Mouse (Mus musculus): ENCODE results near the gene Anks1b. TPM values are rescaled to one million over a fixed set of nuclear protein-coding genes. Genes with fewer than 3 reads are reported as not detected.

Gene Anks1b
- polyA plus RNA-seq, 1 experiment: 0.03 TPM

GRCm38 (mm10) chr10:90220470-90220869 lies 347.2 kb downstream of the Anks1b start:
- H3K27ac ChIP-seq (ENCODE audit: insufficient read depth, low read depth, low read length): no peak overlapping the region
- H3K36me3 ChIP-seq (ENCODE audit: control insufficient read depth, insufficient read depth, low read length): no peaks in the 10 kb centered on the region
- no peak overlapping the region for H3K4me3 ChIP-seq (ENCODE audit: low read depth, low read length)
- H3K27me3 ChIP-seq (ENCODE audit: control insufficient read depth, insufficient read depth, low read length): no peaks in the 10 kb centered on the region
- 71% methylated on average over 3 of the region's 3 CpGs for WGBS
- no peaks in the 10 kb centered on the region for H3K4me1 ChIP-seq (ENCODE audit: control insufficient read depth, insufficient read depth, insufficient read length, low read length)
- TF ChIP-seq CTCF (IDR thresholded peaks at IDR 0.05; ENCODE audit: extremely low read depth, insufficient read length, insufficient replicate concordance, low read depth, low read length): no peak
- no peak for TF ChIP-seq POLR2A (IDR thresholded peaks at IDR 0.05; ENCODE audit: low read depth, low read length)

DNA sequence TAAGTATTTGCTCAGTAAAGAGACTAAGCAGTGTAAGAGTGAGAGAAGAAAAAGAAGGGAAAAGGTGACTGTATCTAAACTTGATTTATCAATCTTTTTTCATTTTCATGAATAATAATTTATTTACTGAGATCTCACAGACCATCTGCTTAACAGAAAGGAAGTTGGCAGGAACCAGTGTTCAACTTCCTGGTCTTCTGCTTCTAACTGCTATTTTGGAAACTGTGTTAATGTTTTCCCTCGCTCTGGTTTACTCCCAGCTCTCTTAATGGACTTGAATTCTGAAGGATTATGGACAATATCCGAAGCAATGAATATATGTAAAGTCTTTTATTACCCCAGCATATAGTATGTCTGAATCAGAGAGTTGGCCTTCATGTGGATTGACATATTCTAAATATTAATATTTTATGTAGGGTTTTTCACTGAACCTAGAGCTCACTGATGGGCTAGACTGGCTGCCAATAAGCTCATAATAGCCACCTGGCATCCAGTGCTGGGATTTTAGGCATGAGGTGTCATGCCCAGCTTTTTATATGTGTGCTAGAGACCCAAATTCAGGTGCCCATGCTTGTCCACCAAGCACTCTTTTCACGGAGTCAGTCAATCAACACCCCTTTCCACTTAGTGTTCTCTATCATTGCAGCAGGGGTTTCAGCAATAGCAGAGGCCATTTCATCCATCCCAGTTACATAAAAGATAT lies 349.6 kb downstream of the Anks1b start:
- Histone ChIP-seq H3K4me1 (ENCODE audit: control insufficient read depth, insufficient read depth, insufficient read length, low read length) (no peaks in the 10 kb centered on the region), H3K27ac (ENCODE audit: insufficient read depth, low read depth, low read length) (no peak overlapping the region), H3K36me3 (ENCODE audit: control insufficient read depth, insufficient read depth, low read length) (no peaks in the 10 kb centered on the region), H3K4me3 (ENCODE audit: low read depth, low read length) (no peak overlapping the region), H3K27me3 (ENCODE audit: control insufficient read depth, insufficient read depth, low read length) (no peaks in the 10 kb centered on the region)
- no peak for TF ChIP-seq CTCF (IDR thresholded peaks at IDR 0.05; ENCODE audit: extremely low read depth, insufficient read length, insufficient replicate concordance, low read depth, low read length)
- no peak for TF ChIP-seq POLR2A (IDR thresholded peaks at IDR 0.05; ENCODE audit: low read depth, low read length)
- 72% methylated on average over 3 of the region's 3 CpGs for WGBS

DNA sequence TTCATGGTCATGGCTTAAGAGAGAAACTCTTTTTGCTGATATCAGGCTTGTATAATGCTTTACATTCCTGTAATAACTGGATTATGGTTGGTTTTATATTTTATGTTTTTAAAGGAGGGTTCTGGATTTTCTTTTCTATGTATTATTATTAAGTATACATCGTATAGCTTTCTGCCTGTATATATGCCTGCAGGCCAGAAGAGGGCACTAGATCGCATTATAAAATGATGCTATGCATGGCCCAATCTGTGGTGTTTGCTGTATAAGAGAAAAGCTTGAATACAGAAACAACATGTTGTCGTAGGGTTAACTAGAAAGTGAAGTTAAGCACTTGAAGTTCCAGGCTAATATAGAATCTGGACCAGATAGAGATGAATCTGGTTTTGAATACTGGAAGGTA lies 362.0 kb downstream of the Anks1b start:
- Histone ChIP-seq H3K4me3 (ENCODE audit: low read depth, low read length) (no peak overlapping the region), H3K4me1 (ENCODE audit: control insufficient read depth, insufficient read depth, insufficient read length, low read length) (no peaks in the 10 kb centered on the region), H3K27me3 (ENCODE audit: control insufficient read depth, insufficient read depth, low read length) (no peaks in the 10 kb centered on the region), H3K36me3 (ENCODE audit: control insufficient read depth, insufficient read depth, low read length) (no peaks in the 10 kb centered on the region), H3K27ac (ENCODE audit: insufficient read depth, low read depth, low read length) (no peak overlapping the region)
- TF ChIP-seq CTCF (IDR thresholded peaks at IDR 0.05; ENCODE audit: extremely low read depth, insufficient read length, insufficient replicate concordance, low read depth, low read length) (no peak), POLR2A (IDR thresholded peaks at IDR 0.05; ENCODE audit: low read depth, low read length) (no peak)
- 86% methylated on average over 3 of the region's 3 CpGs for WGBS

GRCm38 (mm10) chr10:90237290-90237689 lies 364.0 kb downstream of the Anks1b start:
- no peaks in the 10 kb centered on the region for H3K4me1 ChIP-seq (ENCODE audit: control insufficient read depth, insufficient read depth, insufficient read length, low read length)
- no peak overlapping the region for H3K4me3 ChIP-seq (ENCODE audit: low read depth, low read length)
- TF ChIP-seq CTCF (IDR thresholded peaks at IDR 0.05; ENCODE audit: extremely low read depth, insufficient read length, insufficient replicate concordance, low read depth, low read length): no peak
- TF ChIP-seq POLR2A (IDR thresholded peaks at IDR 0.05; ENCODE audit: low read depth, low read length): no peak
- no peaks in the 10 kb centered on the region for H3K36me3 ChIP-seq (ENCODE audit: control insufficient read depth, insufficient read depth, low read length)
- 37% methylated on average over 3 of the region's 3 CpGs for WGBS
- no peak overlapping the region for H3K27ac ChIP-seq (ENCODE audit: insufficient read depth, low read depth, low read length)
- H3K27me3 ChIP-seq (ENCODE audit: control insufficient read depth, insufficient read depth, low read length): no peaks in the 10 kb centered on the region

DNA sequence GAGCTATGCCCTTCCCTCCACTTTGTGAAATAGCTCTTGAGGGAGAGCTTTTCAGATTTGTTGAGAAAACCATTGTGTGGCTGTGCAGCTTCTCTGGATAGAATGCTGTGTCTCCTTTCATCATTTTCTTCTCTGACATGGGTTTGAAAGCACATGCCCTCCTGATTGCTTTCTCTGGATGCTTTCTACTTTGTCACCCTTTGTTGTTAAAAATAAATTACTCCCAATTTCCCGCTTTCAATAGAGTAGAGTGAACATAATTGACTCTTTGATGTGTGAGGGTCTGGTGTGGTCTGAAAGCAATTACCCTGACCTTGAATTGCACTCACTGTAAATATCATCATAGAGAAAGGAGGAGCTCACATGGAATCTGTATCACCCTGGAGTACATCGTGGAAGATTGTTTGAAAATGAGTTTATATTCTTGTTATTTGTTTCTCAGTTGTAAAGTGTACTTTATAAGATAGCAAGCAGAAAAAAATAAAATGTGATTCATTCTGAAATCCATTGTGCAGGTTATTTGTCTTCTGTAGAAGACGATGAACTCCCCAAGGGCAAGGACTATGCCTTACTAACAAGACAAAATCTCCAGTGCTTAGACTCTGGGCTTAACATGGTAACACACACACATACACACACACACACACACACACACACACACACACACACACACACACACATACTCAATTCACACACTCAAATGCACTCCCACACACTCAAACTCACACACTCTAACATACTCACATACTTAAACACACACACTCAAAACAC lies 385.8 kb downstream of the Anks1b start:
- no peaks in the 10 kb centered on the region for H3K27me3 ChIP-seq (ENCODE audit: control insufficient read depth, insufficient read depth, low read length)
- TF ChIP-seq CTCF (IDR thresholded peaks at IDR 0.05; ENCODE audit: extremely low read depth, insufficient read length, insufficient replicate concordance, low read depth, low read length): no peak
- no peak overlapping the region for H3K4me3 ChIP-seq (ENCODE audit: low read depth, low read length)
- H3K27ac ChIP-seq (ENCODE audit: insufficient read depth, low read depth, low read length): no peak overlapping the region
- WGBS: 50% methylated on average over 3 of the region's 3 CpGs
- H3K4me1 ChIP-seq (ENCODE audit: control insufficient read depth, insufficient read depth, insufficient read length, low read length): no peaks in the 10 kb centered on the region
- no peaks in the 10 kb centered on the region for H3K36me3 ChIP-seq (ENCODE audit: control insufficient read depth, insufficient read depth, low read length)

DNA sequence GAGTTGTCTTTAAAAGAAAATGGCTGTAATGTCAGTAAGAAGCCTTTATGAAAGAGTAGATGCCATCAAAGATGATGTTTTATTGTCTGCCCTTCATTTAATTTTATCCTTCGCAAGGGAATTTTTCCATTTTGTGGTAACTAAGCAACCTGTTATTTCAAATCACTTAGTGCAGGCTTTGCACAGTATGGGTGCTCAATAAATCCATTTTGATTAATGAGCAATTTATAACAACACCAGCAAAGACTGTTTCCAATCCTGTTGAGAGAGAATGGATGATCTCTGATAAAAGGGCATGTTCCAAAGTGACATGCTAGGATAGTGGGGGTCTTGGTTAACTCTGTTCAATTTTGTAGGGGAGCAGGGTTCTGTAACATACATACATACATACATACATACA lies 398.0 kb downstream of the Anks1b start:
- no peak overlapping the region for H3K27ac ChIP-seq (ENCODE audit: insufficient read depth, low read depth, low read length)
- TF ChIP-seq POLR2A (IDR thresholded peaks at IDR 0.05; ENCODE audit: low read depth, low read length) (no peak), CTCF (IDR thresholded peaks at IDR 0.05; ENCODE audit: extremely low read depth, insufficient read length, insufficient replicate concordance, low read depth, low read length) (no peak)
- no peaks in the 10 kb centered on the region for H3K36me3 ChIP-seq (ENCODE audit: control insufficient read depth, insufficient read depth, low read length)
- H3K4me1 ChIP-seq (ENCODE audit: control insufficient read depth, insufficient read depth, insufficient read length, low read length): no peaks in the 10 kb centered on the region
- WGBS: 65% methylated on average over 1 of the region's 1 CpGs
- no peak overlapping the region for H3K4me3 ChIP-seq (ENCODE audit: low read depth, low read length)
- H3K27me3 ChIP-seq (ENCODE audit: control insufficient read depth, insufficient read depth, low read length): no peaks in the 10 kb centered on the region

DNA sequence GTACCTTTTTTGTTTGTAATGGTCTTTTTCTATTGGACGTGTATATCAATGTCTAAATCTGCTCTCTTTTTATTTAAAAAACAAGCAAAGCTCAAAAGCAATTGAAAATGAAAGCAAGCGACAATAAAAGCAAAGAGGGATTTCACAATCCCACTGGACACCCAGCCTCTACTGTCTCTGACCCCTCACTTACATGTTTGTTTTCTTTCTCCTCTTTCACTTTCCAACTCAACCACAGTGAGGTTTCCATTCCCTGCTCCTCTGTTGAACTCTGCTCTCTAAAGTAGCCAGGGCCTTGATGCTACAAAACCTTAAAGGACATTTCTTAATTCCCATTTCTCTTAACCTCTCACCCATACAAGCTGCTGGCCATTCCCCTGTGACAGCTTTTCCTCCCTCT lies 400.0 kb downstream of the Anks1b start:
- no peaks in the 10 kb centered on the region for H3K27me3 ChIP-seq (ENCODE audit: control insufficient read depth, insufficient read depth, low read length)
- no peaks in the 10 kb centered on the region for H3K4me1 ChIP-seq (ENCODE audit: control insufficient read depth, insufficient read depth, insufficient read length, low read length)
- no peak overlapping the region for H3K27ac ChIP-seq (ENCODE audit: insufficient read depth, low read depth, low read length)
- 66% methylated on average over 2 of the region's 2 CpGs for WGBS
- H3K4me3 ChIP-seq (ENCODE audit: low read depth, low read length): no peak overlapping the region
- no peaks in the 10 kb centered on the region for H3K36me3 ChIP-seq (ENCODE audit: control insufficient read depth, insufficient read depth, low read length)
- TF ChIP-seq POLR2A (IDR thresholded peaks at IDR 0.05; ENCODE audit: low read depth, low read length) (no peak), CTCF (IDR thresholded peaks at IDR 0.05; ENCODE audit: extremely low read depth, insufficient read length, insufficient replicate concordance, low read depth, low read length) (no peak)

All from small intestine, adult 2 months (tissue).